Mouse (Mus musculus): ENCODE measurements around the gene Cd300lg. TPM values are rescaled to one million over a fixed set of nuclear protein-coding genes. Genes with fewer than 3 reads are reported as not detected.

Cd300lg gene
- polyA plus RNA-seq, 1 experiment from 2014 or later = 0.59 TPM

DNA sequence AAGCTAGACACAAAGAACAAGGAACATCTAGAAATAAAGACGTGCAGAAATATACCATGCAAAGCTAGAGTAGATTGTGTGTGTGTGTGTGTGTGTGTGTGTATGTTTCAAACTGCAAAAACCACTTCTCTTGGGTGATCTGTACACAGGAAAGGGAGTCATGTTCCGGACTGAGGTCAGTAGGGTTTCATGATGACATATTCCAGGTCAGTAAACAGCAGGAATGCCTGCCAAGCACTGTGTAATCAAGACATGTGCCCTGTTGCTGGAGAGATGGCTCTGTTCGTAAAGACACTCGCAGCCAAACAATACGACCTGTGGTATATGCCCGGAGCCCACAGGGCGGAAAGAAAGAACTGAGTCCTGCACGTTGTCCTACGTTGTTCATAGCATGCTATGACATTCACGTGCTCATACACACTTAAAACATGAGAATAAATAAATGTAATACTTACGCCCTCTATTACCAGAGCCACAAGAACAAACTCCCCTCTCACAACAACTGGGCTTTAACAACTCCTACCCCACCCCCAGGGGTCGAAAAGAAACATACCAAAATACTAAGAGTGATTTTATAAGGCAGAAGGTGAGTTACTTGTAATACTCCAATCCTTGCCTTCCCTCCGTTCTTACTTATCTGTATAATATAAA is 1.7 kb upstream of the Cd300lg start:
- Histone ChIP-seq H3K4me2 (no peak overlapping the region), H3K36me3 (no peaks in the 10 kb centered on the region), H3K9ac (no peak overlapping the region), H3K4me3 (no peak overlapping the region), H3K9me3 (no peaks in the 10 kb centered on the region), H3K4me1 (peaks cover 6% of the 10 kb centered on the region; the same call in 1 of the 2 replicates), H3K27ac (no peak overlapping the region), H3K27me3 (0 out of 2 replicates have a peak, but pooled peaks cover 6% of the 10 kb centered on the region)
- 55% methylated on average over 13 of the region's 13 CpGs for WGBS
- ATAC-seq (ENCODE audit: borderline replicate concordance, extremely low read depth, low FRiP score, low TSS enrichment) = no peak

DNA sequence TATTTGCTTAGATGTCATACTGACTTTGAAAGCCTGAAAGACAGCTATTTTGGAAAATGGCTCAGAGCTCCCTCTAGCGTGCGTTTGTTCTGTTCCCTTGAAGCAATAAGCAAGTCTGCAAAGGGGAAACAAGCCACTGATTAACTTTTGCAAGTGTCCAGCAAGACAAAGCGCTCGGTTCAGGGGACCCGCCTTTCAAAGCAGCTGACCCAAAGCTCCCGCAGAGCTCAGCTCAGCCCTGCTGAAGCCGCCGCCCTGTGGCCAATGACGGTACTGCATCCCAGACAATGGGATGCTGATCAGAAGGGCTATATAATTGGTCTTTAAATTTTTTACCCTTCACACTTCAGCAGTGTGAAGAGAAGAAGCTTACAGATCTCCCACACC is 1.2 kb upstream of the Cd300lg start:
- Histone ChIP-seq H3K36me3 (no peaks in the 10 kb centered on the region), H3K27ac (no peak overlapping the region), H3K27me3 (0 out of 2 replicates have a peak, but pooled peaks cover 6% of the 10 kb centered on the region), H3K4me3 (no peak overlapping the region), H3K4me1 (peaks cover 6% of the 10 kb centered on the region; the same call in 1 of the 2 replicates), H3K9me3 (no peaks in the 10 kb centered on the region), H3K4me2 (no peak overlapping the region), H3K9ac (no peak overlapping the region)
- ATAC-seq (ENCODE audit: borderline replicate concordance, extremely low read depth, low FRiP score, low TSS enrichment) = peak; percentile 89
- 1% methylated on average over 9 of the region's 9 CpGs for WGBS

DNA sequence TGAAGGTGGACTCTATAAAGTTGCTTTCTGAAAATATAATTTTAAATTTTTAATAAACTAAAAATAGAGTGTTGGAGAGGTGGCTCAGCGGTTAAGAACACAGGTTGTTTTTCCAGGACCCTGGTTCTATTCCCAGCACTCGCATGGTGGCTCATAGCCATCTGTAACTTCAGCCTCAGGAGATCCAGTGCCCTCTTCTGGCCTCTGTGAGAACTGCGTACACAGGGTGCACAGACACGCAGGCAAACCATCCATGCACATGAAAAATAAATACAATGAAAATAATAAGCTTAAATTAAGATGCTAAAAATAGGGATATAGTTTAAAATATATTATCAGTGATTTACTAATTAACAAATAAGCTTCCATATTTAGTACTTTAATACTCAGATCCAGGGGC is 663 bp upstream of the Cd300lg start:
- H3K4me1 ChIP-seq = peaks cover 6% of the 10 kb centered on the region; the same call in 1 of the 2 replicates
- H3K4me2 ChIP-seq = no peak overlapping the region
- 0 out of 2 replicates have a peak, but pooled peaks cover 6% of the 10 kb centered on the region for H3K27me3 ChIP-seq
- no peak overlapping the region for H3K9ac ChIP-seq
- 0 out of 2 replicates have a peak, but pooled peaks have one; percentile 7 for ATAC-seq (ENCODE audit: borderline replicate concordance, extremely low read depth, low FRiP score, low TSS enrichment)
- H3K4me3 ChIP-seq = no peak overlapping the region
- H3K9me3 ChIP-seq = peaks cover 3% of the 10 kb centered on the region; the same call in 1 of the 2 replicates
- WGBS = 70% methylated on average over 4 of the region's 4 CpGs
- no peaks in the 10 kb centered on the region for H3K36me3 ChIP-seq
- H3K27ac ChIP-seq = no peak overlapping the region

DNA sequence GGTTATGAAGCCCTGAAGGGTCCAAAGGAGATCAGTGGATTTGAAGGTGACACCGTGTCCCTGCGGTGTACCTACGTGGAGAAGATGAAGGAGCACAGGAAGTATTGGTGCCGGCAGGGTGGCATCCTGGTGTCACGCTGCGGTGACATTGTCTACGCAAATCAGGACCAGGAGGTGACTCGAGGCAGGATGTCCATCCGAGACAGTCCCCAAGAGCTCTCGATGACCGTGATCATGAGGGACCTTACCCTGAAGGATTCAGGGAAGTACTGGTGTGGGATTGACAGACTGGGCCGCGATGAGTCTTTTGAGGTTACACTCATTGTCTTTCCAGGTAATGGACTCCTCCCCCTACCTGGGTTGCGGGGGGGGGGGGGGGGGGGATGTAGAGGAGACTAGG is 1.7 kb downstream of the Cd300lg start:
- Histone ChIP-seq H3K27ac (no peak overlapping the region), H3K4me1 (peaks cover 6% of the 10 kb centered on the region; the same call in 1 of the 2 replicates), H3K9me3 (peaks cover 4% of the 10 kb centered on the region; the same call in 1 of the 2 replicates), H3K9ac (no peak overlapping the region), H3K27me3 (0 out of 2 replicates have a peak, but pooled peaks cover 5% of the 10 kb centered on the region), H3K4me3 (no peak overlapping the region), H3K4me2 (no peak overlapping the region), H3K36me3 (no peaks in the 10 kb centered on the region)
- 88% methylated on average over 14 of the region's 14 CpGs for WGBS
- ATAC-seq (ENCODE audit: borderline replicate concordance, extremely low read depth, low FRiP score, low TSS enrichment) = no peak

DNA sequence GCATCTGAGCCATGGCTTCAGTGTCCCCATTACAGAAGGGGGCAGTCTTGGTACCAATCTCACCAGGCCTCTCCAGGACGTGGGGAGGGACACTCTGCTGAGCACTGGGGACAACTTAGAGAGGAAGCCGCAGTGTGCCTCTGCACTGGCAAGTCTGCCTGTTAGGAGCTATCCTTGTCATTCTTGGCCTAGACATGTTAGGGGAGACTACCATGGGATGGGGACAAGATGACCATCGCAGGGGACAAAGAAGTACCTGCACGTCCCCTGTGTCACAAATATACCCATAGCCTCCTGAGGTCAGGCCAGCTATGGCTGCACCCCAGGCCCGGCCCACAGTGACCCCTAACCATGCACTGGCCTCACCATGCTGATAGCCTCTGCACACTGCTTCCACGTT is 2.1 kb downstream of the Cd300lg start:
- Histone ChIP-seq H3K4me1 (peaks cover 6% of the 10 kb centered on the region; the same call in 1 of the 2 replicates), H3K9me3 (peaks cover 4% of the 10 kb centered on the region; the same call in 1 of the 2 replicates), H3K4me3 (no peak overlapping the region), H3K36me3 (no peaks in the 10 kb centered on the region), H3K9ac (no peak overlapping the region), H3K27me3 (0 out of 2 replicates have a peak, but pooled peaks cover 3% of the 10 kb centered on the region), H3K27ac (no peak overlapping the region), H3K4me2 (no peak overlapping the region)
- 78% methylated on average over 6 of the region's 6 CpGs for WGBS
- ATAC-seq (ENCODE audit: borderline replicate concordance, extremely low read depth, low FRiP score, low TSS enrichment) = no peak

DNA sequence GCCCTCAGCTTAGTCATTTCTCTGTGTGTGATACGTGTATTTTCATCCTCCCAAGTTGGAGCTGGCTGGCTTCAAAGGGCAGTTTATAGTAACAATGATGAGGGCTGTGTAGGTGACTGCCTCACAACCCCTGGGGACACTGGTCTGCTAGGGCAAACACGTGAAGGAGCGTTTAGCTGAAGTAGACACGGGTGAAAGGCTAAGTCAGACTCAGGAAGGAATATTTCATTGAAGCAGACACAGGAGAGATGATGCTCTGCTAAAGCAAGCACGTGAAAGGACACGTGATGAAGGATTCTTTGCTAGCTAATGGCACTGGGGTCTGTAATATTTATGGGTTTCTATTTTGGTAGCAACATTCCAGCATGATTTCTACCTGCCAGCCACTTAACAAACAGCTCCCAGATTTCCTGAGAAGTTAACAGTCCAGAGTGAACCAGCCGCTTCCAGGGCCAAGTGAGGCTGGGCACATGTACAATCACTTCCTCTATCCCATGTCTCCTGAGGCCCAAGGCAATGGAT is 3.4 kb downstream of the Cd300lg start:
- Histone ChIP-seq H3K9me3 (peaks cover 4% of the 10 kb centered on the region; the same call in 1 of the 2 replicates), H3K4me3 (no peak overlapping the region), H3K9ac (no peak overlapping the region), H3K36me3 (no peaks in the 10 kb centered on the region), H3K27me3 (no peaks in the 10 kb centered on the region), H3K4me2 (no peak overlapping the region), H3K27ac (no peak overlapping the region), H3K4me1 (peaks cover 2% of the 10 kb centered on the region; the same call in 1 of the 2 replicates)
- 81% methylated on average over 7 of the region's 7 CpGs for WGBS
- ATAC-seq (ENCODE audit: borderline replicate concordance, extremely low read depth, low FRiP score, low TSS enrichment) = no peak

DNA sequence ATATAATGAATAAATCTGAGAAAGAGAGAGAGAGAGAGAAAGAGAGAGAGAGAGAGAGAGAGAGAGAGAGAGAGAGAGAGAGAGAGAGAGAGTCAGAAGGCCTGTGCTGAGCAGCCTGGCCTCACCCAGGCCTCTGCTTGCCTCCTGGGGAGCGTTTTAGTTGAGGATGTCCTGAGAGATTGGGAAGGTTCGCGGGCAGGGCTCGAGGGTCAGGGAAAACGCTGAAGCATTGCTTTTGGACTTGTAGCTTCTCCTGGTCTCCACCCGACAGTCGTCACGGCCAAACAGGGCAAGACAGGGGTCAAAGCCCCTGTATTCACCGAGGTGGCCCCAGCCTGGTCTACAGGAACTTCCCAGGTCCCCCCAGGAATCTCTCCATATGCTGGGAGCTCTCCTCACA is 5.3 kb downstream of the Cd300lg start:
- no peak for ATAC-seq (ENCODE audit: borderline replicate concordance, extremely low read depth, low FRiP score, low TSS enrichment)
- 79% methylated on average over 9 of the region's 9 CpGs for WGBS
- no peaks in the 10 kb centered on the region for H3K36me3 ChIP-seq

DNA sequence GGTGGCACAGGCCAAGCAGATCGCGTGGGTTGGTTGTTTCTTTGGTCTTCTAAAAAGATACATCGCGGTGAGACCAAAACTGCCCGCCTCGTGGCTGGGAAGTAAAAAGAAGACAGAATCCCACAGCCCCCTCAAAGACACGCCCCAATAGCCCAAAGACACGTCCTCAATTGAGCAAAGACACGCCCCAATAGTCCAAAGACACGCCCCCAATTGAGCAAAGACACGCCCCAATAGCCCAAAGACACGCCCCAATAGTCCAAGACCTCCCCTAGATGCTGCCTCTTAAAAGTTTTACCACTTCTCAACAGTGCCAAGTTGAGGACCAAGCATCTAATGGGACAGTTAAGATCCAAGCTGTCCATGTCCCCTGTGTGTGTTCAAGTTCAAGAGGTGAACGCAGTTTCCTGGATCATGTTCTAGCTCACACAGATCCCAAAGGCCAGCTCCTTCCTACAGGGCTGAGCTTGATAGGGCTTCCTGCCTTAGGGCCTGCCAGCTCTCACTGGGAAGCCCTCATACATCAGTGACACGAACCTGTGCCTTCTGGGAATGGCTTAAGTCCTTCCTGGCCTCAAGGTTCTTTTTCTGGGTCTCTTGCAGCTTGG is 8.7 kb downstream of the Cd300lg start:
- H3K9me3 ChIP-seq = peaks cover 4% of the 10 kb centered on the region; the same call in 1 of the 2 replicates
- H3K36me3 ChIP-seq = no peaks in the 10 kb centered on the region
- no peaks in the 10 kb centered on the region for H3K27me3 ChIP-seq
- no peak for ATAC-seq (ENCODE audit: borderline replicate concordance, extremely low read depth, low FRiP score, low TSS enrichment)
- no peak overlapping the region for H3K27ac ChIP-seq
- peaks cover 3% of the 10 kb centered on the region; the same call in 1 of the 2 replicates for H3K4me1 ChIP-seq
- H3K9ac ChIP-seq = no peak overlapping the region
- H3K4me2 ChIP-seq = no peak overlapping the region
- H3K4me3 ChIP-seq = no peak overlapping the region
- WGBS = 56% methylated on average over 14 of the region's 14 CpGs

More for the DNA sequence above, 5.3 kb downstream of the Cd300lg start:
- H3K4me3 ChIP-seq = no peak overlapping the region
- peaks cover 4% of the 10 kb centered on the region; the same call in 1 of the 2 replicates for H3K9me3 ChIP-seq
- peaks cover 3% of the 10 kb centered on the region; the same call in 1 of the 2 replicates for H3K4me1 ChIP-seq
- H3K27ac ChIP-seq = no peak overlapping the region
- no peak overlapping the region for H3K4me2 ChIP-seq
- no peaks in the 10 kb centered on the region for H3K27me3 ChIP-seq
- no peak overlapping the region for H3K9ac ChIP-seq

DNA sequence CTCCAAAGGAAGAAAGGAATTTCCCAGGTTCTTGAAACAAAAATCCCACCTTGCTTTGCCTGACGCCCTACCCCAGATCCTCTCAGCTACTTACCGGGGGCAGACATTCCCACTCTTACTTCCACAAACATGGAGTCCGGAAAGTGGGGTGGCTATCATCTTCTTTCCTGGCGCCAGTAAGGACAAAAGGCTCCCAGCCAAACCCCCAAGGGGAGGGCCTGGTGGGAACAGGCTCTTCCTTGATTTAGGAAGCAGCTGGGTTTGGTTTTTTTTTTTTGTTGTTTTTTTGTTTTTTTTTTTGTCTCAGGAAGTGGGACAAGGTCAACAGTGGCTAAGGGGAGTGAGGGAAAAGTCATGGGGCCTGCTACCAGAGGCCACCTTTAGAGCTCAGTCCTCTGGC is 10.2 kb downstream of the Cd300lg start:
- H3K9ac ChIP-seq = no peak overlapping the region
- no peak for ATAC-seq (ENCODE audit: borderline replicate concordance, extremely low read depth, low FRiP score, low TSS enrichment)
- H3K27ac ChIP-seq = peak overlapping the region; percentile 29; the same call in 1 of the 2 replicates

DNA sequence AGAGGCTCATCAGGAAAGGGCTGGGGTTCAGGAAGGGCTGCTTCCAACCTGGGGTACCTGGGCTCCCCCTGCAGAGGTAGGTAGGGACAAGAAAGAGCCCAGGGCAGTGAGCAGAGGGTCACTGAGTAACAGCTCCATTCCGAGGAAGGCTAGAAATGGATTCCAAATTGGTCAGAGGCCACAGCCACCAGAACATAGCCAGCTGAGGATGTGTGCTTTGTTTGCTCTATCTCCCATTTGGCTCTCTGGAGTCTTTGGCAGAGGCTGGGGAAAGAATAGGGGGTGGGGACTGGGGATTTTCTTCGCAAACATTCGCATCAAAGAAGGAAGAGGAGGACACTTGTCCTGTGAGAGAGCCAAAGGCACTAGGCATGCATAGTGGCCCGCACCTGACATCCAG is 10.6 kb downstream of the Cd300lg start:
- WGBS = 22% methylated on average over 4 of the region's 4 CpGs
- no peak overlapping the region for H3K4me2 ChIP-seq
- no peaks in the 10 kb centered on the region for H3K9me3 ChIP-seq
- H3K27me3 ChIP-seq = no peaks in the 10 kb centered on the region
- H3K36me3 ChIP-seq = no peaks in the 10 kb centered on the region
- ATAC-seq (ENCODE audit: borderline replicate concordance, extremely low read depth, low FRiP score, low TSS enrichment) = no peak
- no peak overlapping the region for H3K9ac ChIP-seq
- H3K4me1 ChIP-seq = peaks cover 3% of the 10 kb centered on the region; the same call in 1 of the 2 replicates
- H3K27ac ChIP-seq = 0 out of 2 replicates have a peak overlapping the region, but pooled peaks have one; percentile 29
- H3K4me3 ChIP-seq = no peak overlapping the region

More for the DNA sequence above, 10.2 kb downstream of the Cd300lg start:
- H3K4me1 ChIP-seq = peaks cover 3% of the 10 kb centered on the region; the same call in 1 of the 2 replicates
- no peak overlapping the region for H3K4me3 ChIP-seq
- WGBS = 58% methylated on average over 4 of the region's 4 CpGs
- H3K9me3 ChIP-seq = no peaks in the 10 kb centered on the region
- no peak overlapping the region for H3K4me2 ChIP-seq
- H3K27me3 ChIP-seq = no peaks in the 10 kb centered on the region
- H3K36me3 ChIP-seq = no peaks in the 10 kb centered on the region

DNA sequence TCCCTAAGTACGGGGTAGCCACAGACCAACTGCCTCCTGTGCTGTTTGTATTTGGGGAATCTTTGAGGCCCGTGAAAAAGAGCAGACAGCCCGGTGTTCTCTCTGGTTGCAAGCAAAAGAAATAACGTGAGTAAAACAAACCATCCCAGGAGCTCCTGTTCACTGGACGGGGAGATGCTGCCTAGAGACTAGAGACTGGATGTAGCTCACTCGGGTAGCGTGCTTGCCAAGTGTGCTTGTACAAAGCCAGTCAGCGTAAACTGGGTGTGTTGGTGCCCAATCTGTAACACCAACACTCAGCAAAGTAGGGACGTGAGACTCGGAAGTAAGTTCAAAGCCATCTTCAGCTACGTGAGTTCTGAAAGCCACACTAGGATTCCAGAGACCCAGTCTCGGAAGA is 11.4 kb downstream of the Cd300lg start:
- Histone ChIP-seq H3K36me3 (no peaks in the 10 kb centered on the region), H3K4me3 (no peak overlapping the region), H3K4me1 (peaks cover 3% of the 10 kb centered on the region; the same call in 1 of the 2 replicates), H3K9me3 (no peaks in the 10 kb centered on the region), H3K9ac (no peak overlapping the region), H3K27me3 (no peaks in the 10 kb centered on the region), H3K4me2 (no peak overlapping the region), H3K27ac (no peak overlapping the region)
- 80% methylated on average over 12 of the region's 12 CpGs for WGBS
- no peak for ATAC-seq (ENCODE audit: borderline replicate concordance, extremely low read depth, low FRiP score, low TSS enrichment)

DNA sequence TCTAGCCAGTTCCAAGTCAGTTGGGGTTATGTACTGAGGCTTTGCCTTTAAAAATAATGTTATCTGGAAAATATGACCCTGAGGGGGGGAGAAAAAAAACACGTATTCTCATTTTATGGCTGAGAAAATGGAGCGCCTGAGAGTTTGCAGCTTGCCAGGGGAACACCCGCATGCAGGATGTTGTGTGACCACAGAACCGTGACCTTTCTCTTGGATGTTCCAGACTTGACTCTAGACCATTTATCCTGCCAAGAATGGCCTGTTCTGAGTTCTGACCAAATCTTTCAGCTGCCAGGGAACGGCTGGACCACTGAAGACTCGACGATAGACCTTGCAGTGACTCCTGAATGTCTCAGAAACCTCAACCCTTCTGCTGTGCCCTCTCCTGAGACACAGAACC is 11.9 kb downstream of the Cd300lg start:
- peaks cover 3% of the 10 kb centered on the region; the same call in 1 of the 2 replicates for H3K4me1 ChIP-seq
- 63% methylated on average over 7 of the region's 7 CpGs for WGBS
- no peaks in the 10 kb centered on the region for H3K9me3 ChIP-seq
- ATAC-seq (ENCODE audit: borderline replicate concordance, extremely low read depth, low FRiP score, low TSS enrichment) = no peak
- H3K27me3 ChIP-seq = no peaks in the 10 kb centered on the region
- H3K4me2 ChIP-seq = no peak overlapping the region
- H3K9ac ChIP-seq = no peak overlapping the region
- H3K36me3 ChIP-seq = no peaks in the 10 kb centered on the region
- no peak overlapping the region for H3K27ac ChIP-seq
- H3K4me3 ChIP-seq = no peak overlapping the region

Data from lung, embryonic 15.5 days (tissue).